Mouse (Mus musculus) MEL (cell line): ENCODE results near the gene Taf6l. TPM values are rescaled to one million over a fixed set of nuclear protein-coding genes. Genes with fewer than 3 reads are reported as not detected.

Experiments
- DNase-seq: peaks from one replicate; pipeline ENCODE4 v3.0.0; 2011; ENCODE audit warnings: low read depth, low spot score
- H3K27ac ChIP-seq: 2 replicates; pipeline ENCODE4 v1.5.1; 2012; ENCODE audit warnings: low read depth, mild to moderate bottlenecking, control low read depth, low read length, moderate library complexity; ENCODE audit not compliant: control insufficient read depth
- H3K27me3 ChIP-seq, 2 experiments: fragments of 150-350 bp in 1 of 2; sonication (generic) in 1 of 2; 2 replicates each; pipeline ENCODE4 v1.6.1; 2012; ENCODE audit warnings: low read length in 2 of 2, mild to moderate bottlenecking in 2 of 2, improper control_type of control experiment in 1 of 2, moderate library complexity in 1 of 2; ENCODE audit not compliant: insufficient read depth in 2 of 2, control insufficient read depth in 1 of 2
- H3K36me3 ChIP-seq, 2 experiments: 2 replicates each; pipeline ENCODE4 v1.6.1; 2012 to 2014; ENCODE audit warnings: low read length in 2 of 2, improper control_type of control experiment in 1 of 2, inconsistent platforms in 1 of 2, mild to moderate bottlenecking in 1 of 2; ENCODE audit not compliant: insufficient read depth in 2 of 2, control insufficient read depth in 1 of 2
- H3K4me1 ChIP-seq, 2 experiments: fragments of 150-350 bp in 1 of 2; sonication (generic) in 1 of 2; 2 replicates each; pipeline ENCODE4 v1.6.1; 2012; ENCODE audit warnings: low read length in 2 of 2, improper control_type of control experiment in 1 of 2, mild to moderate bottlenecking in 1 of 2; ENCODE audit not compliant: insufficient read depth in 2 of 2, control insufficient read depth in 1 of 2
- H3K4me3 ChIP-seq, 2 experiments: fragments of 150-350 bp in 1 of 2; sonication (generic) in 1 of 2; 2 replicates each; pipeline ENCODE4 v1.5.1; 2012; ENCODE audit warnings: low read depth in 2 of 2, low read length in 2 of 2, mild to moderate bottlenecking in 2 of 2, moderate library complexity in 2 of 2, control low read depth in 1 of 2, improper control_type of control experiment in 1 of 2; ENCODE audit not compliant: control insufficient read depth in 1 of 2, insufficient read depth in 1 of 2
- H3K79me2 ChIP-seq: 2 replicates; pipeline ENCODE4 v1.6.1; 2012; ENCODE audit warnings: mild to moderate bottlenecking, low read length, moderate library complexity; ENCODE audit not compliant: control insufficient read depth, poor library complexity, insufficient read depth
- H3K9ac ChIP-seq: 2 replicates; pipeline ENCODE4 v1.6.1; 2012; ENCODE audit warnings: low read depth, mild to moderate bottlenecking, control low read depth, low read length, moderate library complexity; ENCODE audit not compliant: control insufficient read depth, poor library complexity, severe bottlenecking
- H3K9me3 ChIP-seq: fragments of 150-350 bp; sonication (generic); replicated peaks from 2 replicates; pipeline ENCODE4 v1.6.1; 2012; ENCODE audit warnings: mild to moderate bottlenecking, low read length, improper control_type of control experiment, moderate library complexity; ENCODE audit not compliant: insufficient read depth
- BHLHE40 ChIP-seq: IDR thresholded peaks from 2 replicates; pipeline ENCODE4 v1.6.1; 2012; ENCODE audit warnings: low read depth, mild to moderate bottlenecking, inconsistent platforms, low read length, improper control_type of control experiment, borderline replicate concordance
- CHD1 ChIP-seq: IDR thresholded peaks from 2 replicates; pipeline ENCODE4 v1.6.1; 2012; ENCODE audit warnings: low read depth, mild to moderate bottlenecking, inconsistent platforms, low read length, improper control_type of control experiment
- CHD2 ChIP-seq: IDR thresholded peaks from 2 replicates; pipeline ENCODE4 v1.6.1; 2011; ENCODE audit warnings: low read length, improper control_type of control experiment
- CTCF ChIP-seq, 3 experiments: IDR thresholded peaks in 2 of 3; conservative IDR thresholded peaks in 1 of 3; 2 replicates each; pipeline ENCODE4 v1.5.1; 2011 to 2012; ENCODE audit warnings: low read length in 3 of 3, low read depth in 2 of 3, mild to moderate bottlenecking in 2 of 3, improper control_type of control experiment in 1 of 3, inconsistent platforms in 1 of 3, mixed read lengths in 1 of 3, moderate library complexity in 1 of 3; ENCODE audit not compliant: control insufficient read depth in 1 of 3, insufficient read depth in 1 of 3, poor library complexity in 1 of 3, severe bottlenecking in 1 of 3
- E2F4 ChIP-seq: IDR thresholded peaks from 2 replicates; pipeline ENCODE4 v1.6.1; 2011; ENCODE audit warnings: low read depth, low read length, improper control_type of control experiment, borderline replicate concordance
- EP300 ChIP-seq, 2 experiments: IDR thresholded peaks; 2 replicates each; pipeline ENCODE4 v1.6.1; 2011; ENCODE audit warnings: improper control_type of control experiment in 2 of 2, low read length in 2 of 2, low read depth in 1 of 2, mild to moderate bottlenecking in 1 of 2
- ETS1 ChIP-seq: IDR thresholded peaks from 2 replicates; pipeline ENCODE4 v1.6.1; 2012; ENCODE audit warnings: low read depth, mild to moderate bottlenecking, inconsistent platforms, low read length, improper control_type of control experiment, moderate library complexity
- GABPA ChIP-seq: IDR thresholded peaks from 2 replicates; pipeline ENCODE4 v1.6.1; 2012; ENCODE audit warnings: low read depth, mild to moderate bottlenecking, inconsistent platforms, low read length, improper control_type of control experiment, moderate library complexity
- GATA1 ChIP-seq: IDR thresholded peaks from 2 replicates; pipeline ENCODE4 v1.6.1; 2011; ENCODE audit warnings: low read depth, low read length, improper control_type of control experiment
- HCFC1 ChIP-seq: IDR thresholded peaks from 2 replicates; pipeline ENCODE4 v1.6.1; 2012; ENCODE audit warnings: low read depth, mild to moderate bottlenecking, inconsistent platforms, low read length, improper control_type of control experiment, moderate library complexity
- JUND ChIP-seq: IDR thresholded peaks from 2 replicates; pipeline ENCODE4 v1.6.1; 2011; ENCODE audit warnings: low read depth, mild to moderate bottlenecking, improper control_type of control experiment, low read length
- KAT2A ChIP-seq: conservative IDR thresholded peaks from 2 replicates; pipeline ENCODE4 v1.6.1; 2012; ENCODE audit warnings: low read depth, low read length, improper control_type of control experiment, inconsistent platforms
- MAFK ChIP-seq: IDR thresholded peaks from 2 replicates; pipeline ENCODE4 v1.6.1; 2011; ENCODE audit warnings: low read depth, mild to moderate bottlenecking, low read length, improper control_type of control experiment, borderline replicate concordance
- MAX ChIP-seq: IDR thresholded peaks from 2 replicates; pipeline ENCODE4 v1.6.1; 2011; ENCODE audit warnings: low read length, improper control_type of control experiment
- MAZ ChIP-seq: IDR thresholded peaks from 2 replicates; pipeline ENCODE4 v1.6.1; 2012; ENCODE audit warnings: low read depth, mild to moderate bottlenecking, inconsistent platforms, low read length, improper control_type of control experiment
- MEF2A ChIP-seq: IDR thresholded peaks from 2 replicates; pipeline ENCODE4 v1.6.1; 2014; ENCODE audit warnings: low read depth, mild to moderate bottlenecking, inconsistent platforms, low read length, improper control_type of control experiment; ENCODE audit not compliant: poor library complexity, insufficient replicate concordance, severe bottlenecking; ENCODE audit errors: extremely low read depth
- MXI1 ChIP-seq: IDR thresholded peaks from 2 replicates; pipeline ENCODE4 v1.6.1; 2011; ENCODE audit warnings: mild to moderate bottlenecking, low read depth, low read length, improper control_type of control experiment
- MYB ChIP-seq: IDR thresholded peaks from 2 replicates; pipeline ENCODE4 v1.6.1; 2011; ENCODE audit warnings: mild to moderate bottlenecking, low read depth, low read length, improper control_type of control experiment
- MYC ChIP-seq: IDR thresholded peaks from 2 replicates; pipeline ENCODE4 v1.6.1; 2011; ENCODE audit warnings: low read depth, mild to moderate bottlenecking, low read length, improper control_type of control experiment, moderate library complexity
- NRF1 ChIP-seq: IDR thresholded peaks from 2 replicates; pipeline ENCODE4 v1.6.1; 2014; ENCODE audit warnings: low read depth, mild to moderate bottlenecking, inconsistent platforms, low read length, improper control_type of control experiment, moderate library complexity; ENCODE audit not compliant: poor library complexity, insufficient read depth, severe bottlenecking
- POLR2AphosphoS2 ChIP-seq: IDR thresholded peaks from 2 replicates; pipeline ENCODE4 v1.6.1; 2011; ENCODE audit warnings: low read length, improper control_type of control experiment
- POLR2AphosphoS5 ChIP-seq: IDR thresholded peaks from 2 replicates; pipeline ENCODE4 v1.6.1; 2012; ENCODE audit warnings: low read depth, borderline replicate concordance, mild to moderate bottlenecking, inconsistent platforms, low read length, moderate library complexity, mixed read lengths
- RCOR1 ChIP-seq: IDR thresholded peaks from 2 replicates; pipeline ENCODE4 v1.6.1; 2012; ENCODE audit warnings: low read depth, mild to moderate bottlenecking, inconsistent platforms, low read length, improper control_type of control experiment
- SIN3A ChIP-seq: IDR thresholded peaks from 2 replicates; pipeline ENCODE4 v1.6.1; 2012; ENCODE audit warnings: low read length, improper control_type of control experiment, inconsistent platforms
- SMC3 ChIP-seq: IDR thresholded peaks from 2 replicates; pipeline ENCODE4 v1.6.1; 2011; ENCODE audit warnings: low read depth, low read length, improper control_type of control experiment
- TAL1 ChIP-seq: IDR thresholded peaks from 2 replicates; pipeline ENCODE4 v1.6.1; 2012; ENCODE audit warnings: mild to moderate bottlenecking, inconsistent platforms, low read length, moderate library complexity, mixed read lengths
- TBP ChIP-seq: IDR thresholded peaks from 2 replicates; pipeline ENCODE4 v1.8.0; 2011; ENCODE audit warnings: low read depth, low read length, improper control_type of control experiment
- TCF12 ChIP-seq: IDR thresholded peaks from 2 replicates; pipeline ENCODE4 v1.6.1; 2014; ENCODE audit warnings: low read depth, mild to moderate bottlenecking, inconsistent platforms, low read length, improper control_type of control experiment, moderate library complexity
- UBTF ChIP-seq: IDR thresholded peaks from 2 replicates; pipeline ENCODE4 v1.6.1; 2012; ENCODE audit warnings: low read depth, mild to moderate bottlenecking, inconsistent platforms, low read length, improper control_type of control experiment, moderate library complexity, borderline replicate concordance; ENCODE audit not compliant: insufficient read depth
- USF1 ChIP-seq: IDR thresholded peaks from 2 replicates; pipeline ENCODE4 v1.6.1; 2014; ENCODE audit warnings: low read depth, mild to moderate bottlenecking, inconsistent platforms, low read length, improper control_type of control experiment, moderate library complexity
- USF2 ChIP-seq, 2 experiments: IDR thresholded peaks; 2 replicates each; pipeline ENCODE4 v1.6.1; 2011 to 2012; ENCODE audit warnings: improper control_type of control experiment in 2 of 2, low read length in 2 of 2, borderline replicate concordance in 1 of 2, inconsistent platforms in 1 of 2, low read depth in 1 of 2, mild to moderate bottlenecking in 1 of 2; ENCODE audit not compliant: insufficient read depth in 1 of 2
- ZC3H11A ChIP-seq: IDR thresholded peaks from 2 replicates; pipeline ENCODE4 v1.6.1; 2012; ENCODE audit warnings: low read depth, mild to moderate bottlenecking, inconsistent platforms, low read length, improper control_type of control experiment
- ZKSCAN1 ChIP-seq: IDR thresholded peaks from 2 replicates; pipeline ENCODE4 v1.6.1; 2012; ENCODE audit warnings: low read depth, mild to moderate bottlenecking, inconsistent platforms, low read length, improper control_type of control experiment, moderate library complexity
- ZMIZ1 ChIP-seq: IDR thresholded peaks from 2 replicates; pipeline ENCODE4 v1.6.1; 2012; ENCODE audit warnings: low read depth, mild to moderate bottlenecking, inconsistent platforms, low read length, improper control_type of control experiment, moderate library complexity
- ZNF384 ChIP-seq: IDR thresholded peaks from 2 replicates; pipeline ENCODE4 v1.6.1; 2012; ENCODE audit warnings: low read depth, mild to moderate bottlenecking, inconsistent platforms, low read length, improper control_type of control experiment
- polyA plus RNA-seq, 2 experiments: library from polyadenylated mRNA; stranded (reverse) in 1 of 2; unstranded in 1 of 2; fragments of >175 nt in 1 of 2; fragments of >200 nt in 1 of 2; gene quantifications; 2 replicates each; pipeline versions ENCODE4 v1.2.1 to v1.2.4; 2012; ENCODE audit warnings: low replicate concordance in 2 of 2, low read depth in 1 of 2; ENCODE audit not compliant: insufficient read length in 2 of 2, insufficient read depth in 1 of 2, missing spikeins in 1 of 2
- total RNA-seq: library from RNA; depleted of rRNA; stranded (reverse); fragments of 300-350 nt; gene quantifications from 2 replicates; pipeline ENCODE4 v1.2.3, GENCODE M21; 2012

Taf6l gene
- total and polyA plus RNA-seq, 3 experiments: 18.3 to 25.5 TPM; not detected in 1

- peak; percentile 94 for DNase-seq
- Histone ChIP-seq H3K9me3 (no peaks in the 10 kb centered on the region), H3K27ac (peak within 1 kb of the TSS; percentile 53), H3K9ac (peak within 1 kb of the TSS; percentile 83), H3K79me2 (peaks cover 19% of the 10 kb centered on the region), H3K4me3 (peak within 1 kb of the TSS; percentile 81 to 90), H3K36me3 (peaks cover 7 to 16% of the 10 kb centered on the region in 2 experiments), H3K27me3 (no peaks in the 10 kb centered on the region), H3K4me1 (peaks cover 7 to 12% of the 10 kb centered on the region in 2 experiments)
- TF ChIP-seq MAFK: no peak
- TF ChIP-seq CTCF (IDR thresholded peaks at IDR 0.05 in 2 of 3, conservative IDR thresholded peaks at IDR 0.05 in 1 of 3; ENCODE audit: control insufficient read depth in 1 of 3, insufficient read depth in 1 of 3, low read depth in 2 of 3, low read length in 3 of 3, poor library complexity in 1 of 3, severe bottlenecking in 1 of 3): no peak
- TF ChIP-seq TAL1: no peak
- TF ChIP-seq CHD1: peak; percentile 4; the same call in 1 of the 2 replicates
- TF ChIP-seq HCFC1: peak; percentile 97
- no peak; the same call in 1 of the 2 replicates for TF ChIP-seq ZMIZ1
- TF ChIP-seq TCF12: peak; percentile 75
- peak; percentile 57; the same call in 1 of the 2 replicates for TF ChIP-seq MYB
- TF ChIP-seq EP300 (IDR thresholded peaks at IDR 0.05; ENCODE audit: low read depth in 1 of 2, low read length in 2 of 2): no peak
- peak; percentile 36; the same call in 1 of the 2 replicates for TF ChIP-seq NRF1
- no peak for TF ChIP-seq ZKSCAN1
- TF ChIP-seq GATA1: no peak
- TF ChIP-seq ZNF384: no peak
- no peak for TF ChIP-seq USF1
- TF ChIP-seq ZC3H11A: peak; percentile 48
- no peak for TF ChIP-seq BHLHE40
- TF ChIP-seq KAT2A: peak; percentile 73
- TF ChIP-seq MEF2A: no peak
- TF ChIP-seq MAZ: peak; percentile 71; the same call in 1 of the 2 replicates
- TF ChIP-seq E2F4: no peak
- no peak for TF ChIP-seq CHD2
- TF ChIP-seq MAX: peak; percentile 95
- TF ChIP-seq GABPA: no peak
- TF ChIP-seq SIN3A: peak; percentile 100
- TF ChIP-seq SMC3: no peak
- peak; percentile 99 for TF ChIP-seq MXI1
- 0 out of 2 replicates have a peak, but pooled peaks have one; percentile 57 for TF ChIP-seq JUND
- no peak for TF ChIP-seq USF2 (IDR thresholded peaks at IDR 0.05; ENCODE audit: borderline replicate concordance in 1 of 2, insufficient read depth in 1 of 2, low read depth in 1 of 2, low read length in 2 of 2)
- peak; percentile 95 for TF ChIP-seq POLR2AphosphoS2
- TF ChIP-seq ETS1: peak; percentile 37; the same call in 1 of the 2 replicates
- peak; percentile 85 for TF ChIP-seq TBP
- no peak for TF ChIP-seq POLR2AphosphoS5
- no peak for TF ChIP-seq RCOR1
- no peak for TF ChIP-seq UBTF
- TF ChIP-seq MYC: peak; percentile 97
Measured at GRCm38 (mm10) chr19:8735389-8736159, 50.6 kb downstream of the Taf6l start, which contains the start of gene Wdr74. Gene Wdr74 (plus strand): TSS chr19:8735827.
